Mouse (Mus musculus) liver, embryonic 14.5 days (tissue): ENCODE measurements around the gene Ngfr. TPM values are rescaled to one million over a fixed set of nuclear protein-coding genes. Genes with fewer than 3 reads are reported as not detected.

Experiments used
- ATAC-seq: fragments of 200-750 bp; cut with Nextera tagmentation; 2 replicates; pipeline ENCODE4 v1.8.0; 2017; ENCODE audit warnings: moderate number of reproducible peaks, mild to moderate bottlenecking, moderate library complexity; ENCODE audit not compliant: insufficient read depth
- DNase-seq, 3 experiments: peaks; one replicate each; pipeline ENCODE4 v3.0.0-alpha.2; 2012 to 2013; ENCODE audit warnings: low read depth in 3 of 3, low spot score in 3 of 3
- H3K27ac ChIP-seq: fragments of 300-500 bp; sonication (generic); 2 replicates; pipeline ENCODE4 v1.5.1; 2014; ENCODE audit warnings: moderate library complexity, mild to moderate bottlenecking, control low read depth, inconsistent platforms
- H3K27me3 ChIP-seq: fragments of 300-500 bp; sonication (generic); 2 replicates; pipeline ENCODE4 v1.6.1; 2014; ENCODE audit warnings: mild to moderate bottlenecking, low read length, moderate library complexity; ENCODE audit not compliant: control insufficient read depth, insufficient read depth
- H3K36me3 ChIP-seq: fragments of 300-500 bp; sonication (generic); replicated peaks from 2 replicates; pipeline ENCODE4 v1.6.1; 2014; ENCODE audit warnings: low read depth; ENCODE audit not compliant: control insufficient read depth, insufficient read depth
- H3K4me1 ChIP-seq, 2 experiments: fragments of 200-500 bp in 1 of 2; fragments of 300-500 bp in 1 of 2; sonication (generic) in 1 of 2; replicated peaks; 2 replicates each; pipeline ENCODE4 v1.6.1; 2012 to 2014; ENCODE audit warnings: antibody characterized with exemption in 1 of 2, inconsistent platforms in 1 of 2, low read length in 1 of 2; ENCODE audit not compliant: control insufficient read depth in 2 of 2, insufficient read depth in 2 of 2
- H3K4me2 ChIP-seq: fragments of 300-500 bp; sonication (generic); 2 replicates; pipeline ENCODE4 v1.6.1; 2014; ENCODE audit warnings: low read depth, mild to moderate bottlenecking, control low read depth, moderate library complexity
- H3K4me3 ChIP-seq, 2 experiments: fragments of 200-500 bp in 1 of 2; fragments of 300-500 bp in 1 of 2; sonication (generic) in 1 of 2; 2 replicates each; pipeline ENCODE4 v1.5.1; 2012 to 2014; ENCODE audit warnings: low read depth in 2 of 2, low read length in 2 of 2, mild to moderate bottlenecking in 2 of 2, control low read depth in 1 of 2, inconsistent platforms in 1 of 2, moderate library complexity in 1 of 2; ENCODE audit not compliant: insufficient read depth in 1 of 2
- H3K9ac ChIP-seq: fragments of 300-500 bp; sonication (generic); replicated peaks from 2 replicates; pipeline ENCODE4 v1.6.1; 2014; ENCODE audit warnings: mild to moderate bottlenecking, control low read depth, moderate library complexity
- H3K9me3 ChIP-seq: fragments of 300-500 bp; sonication (generic); 2 replicates; pipeline ENCODE4 v1.6.1; 2016; ENCODE audit warnings: low read length, mixed read lengths; ENCODE audit not compliant: control insufficient read depth
- CTCF ChIP-seq: IDR thresholded peaks from 2 replicates; pipeline ENCODE4 v1.5.1; 2016; ENCODE audit warnings: antibody characterized with exemption, low read depth, control low read depth
- EP300 ChIP-seq: IDR thresholded peaks from 2 replicates; pipeline ENCODE4 v1.6.1; 2016; ENCODE audit warnings: antibody characterized with exemption, low read depth
- WGBS: fragments of 180-500 bp; shearing (Covaris S2); extraction: QIAGEN DNeasy Blood & Tissue Kit; methylation state at CpG from one replicate; pipeline ENCODE4 v1.1.7; 2014; ENCODE audit not compliant: insufficient replicate concordance; 5-methylcytosine and 5-hydroxymethylcytosine counted together
- polyA plus RNA-seq, 2 experiments: library from polyadenylated mRNA; depleted of rRNA in 1 of 2; stranded (reverse) in 1 of 2; unstranded in 1 of 2; fragments of >200 nt; fragmentation: Nextera tagmentation in 1 of 2; extraction: Ambion mirVana in 1 of 2; gene quantifications; 2 replicates each; pipeline versions ENCODE4 v1.2.1 to v1.2.3; 2012 to 2014

Ngfr gene
- polyA plus RNA-seq, 2 experiments, result 1.2 to 2.1 TPM

GRCm38 (mm10) chr11:95619081-95619480, 31.5 kb upstream of the Ngfr start:
- Histone ChIP-seq H3K9me3 (no peaks in the 10 kb centered on the region), H3K27ac (no peak overlapping the region), H3K9ac (no peak overlapping the region), H3K4me1 (no peaks in the 10 kb centered on the region), H3K36me3 (no peaks in the 10 kb centered on the region), H3K4me2 (no peak overlapping the region), H3K27me3 (no peaks in the 10 kb centered on the region; the same call in 1 of the 2 replicates), H3K4me3 (no peak overlapping the region)
- ATAC-seq, result no peak
- TF ChIP-seq CTCF, result no peak
- no peak for TF ChIP-seq EP300
- DNase-seq, result no peak
- WGBS, result 53% methylated on average over 3 of the region's 3 CpGs

- TF ChIP-seq EP300, result no peak
- no peak for TF ChIP-seq CTCF
- DNase-seq, result no peak
- H3K27me3 ChIP-seq, result no peaks in the 10 kb centered on the region; the same call in 1 of the 2 replicates
- H3K9ac ChIP-seq, result no peak overlapping the region
- H3K36me3 ChIP-seq, result no peaks in the 10 kb centered on the region
- H3K4me1 ChIP-seq, result no peaks in the 10 kb centered on the region
- H3K9me3 ChIP-seq, result no peaks in the 10 kb centered on the region
- no peak overlapping the region for H3K4me2 ChIP-seq
- WGBS, result 38% methylated on average over 19 of the region's 19 CpGs
- no peak for ATAC-seq
- no peak overlapping the region for H3K27ac ChIP-seq
- no peak overlapping the region for H3K4me3 ChIP-seq
Measured at GRCm38 (mm10) chr11:95617785-95618465, 30.4 kb upstream of the Ngfr start.

DNA sequence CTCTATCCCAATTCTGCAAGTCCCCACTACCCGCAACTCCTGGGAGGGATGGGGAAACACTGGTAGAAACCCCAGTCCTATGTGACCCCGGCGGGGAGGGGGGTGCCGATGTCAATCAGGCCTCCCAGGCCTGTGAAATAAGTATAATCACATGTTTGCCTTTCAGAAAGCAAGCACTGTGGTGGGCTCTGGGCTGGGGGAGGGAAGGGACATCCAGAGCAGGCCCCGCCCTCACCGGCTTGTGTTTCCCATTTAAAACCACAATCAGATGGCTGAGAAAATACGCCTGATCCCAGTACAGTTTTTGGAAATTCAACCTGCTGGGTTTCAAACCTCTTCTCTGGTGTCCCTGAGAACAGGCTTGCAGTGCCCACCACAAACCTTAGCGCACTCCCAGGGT, 27.2 kb upstream of the Ngfr start:
- H3K27ac ChIP-seq, result no peak overlapping the region
- no peaks in the 10 kb centered on the region for H3K9me3 ChIP-seq
- 56% methylated on average over 8 of the region's 8 CpGs for WGBS
- TF ChIP-seq CTCF (no peak), EP300 (no peak)
- no peak overlapping the region for H3K4me3 ChIP-seq
- no peak overlapping the region for H3K9ac ChIP-seq
- ATAC-seq (no peak), DNase-seq (no peak)
- no peaks in the 10 kb centered on the region for H3K4me1 ChIP-seq
- no peak overlapping the region for H3K4me2 ChIP-seq
- H3K27me3 ChIP-seq, result peaks cover 8% of the 10 kb centered on the region
- no peaks in the 10 kb centered on the region for H3K36me3 ChIP-seq

- Histone ChIP-seq H3K9me3 (no peaks in the 10 kb centered on the region), H3K36me3 (no peaks in the 10 kb centered on the region), H3K27me3 (peaks cover 8% of the 10 kb centered on the region), H3K4me2 (no peak overlapping the region), H3K9ac (no peak overlapping the region), H3K4me3 (no peak overlapping the region), H3K4me1 (no peaks in the 10 kb centered on the region), H3K27ac (no peak overlapping the region)
- WGBS, result 24% methylated on average over 4 of the region's 4 CpGs
- DNase-seq, result no peak
- no peak for ATAC-seq
- no peak for TF ChIP-seq EP300
- TF ChIP-seq CTCF, result no peak
Measured at GRCm38 (mm10) chr11:95611283-95611682, 23.7 kb upstream of the Ngfr start.

- H3K4me2 ChIP-seq, result no peak overlapping the region
- H3K36me3 ChIP-seq, result no peaks in the 10 kb centered on the region
- no peak overlapping the region for H3K4me3 ChIP-seq
- H3K9ac ChIP-seq, result no peak overlapping the region
- TF ChIP-seq EP300 (no peak), CTCF (no peak)
- DNase-seq (no peak), ATAC-seq (no peak)
- H3K4me1 ChIP-seq, result no peaks in the 10 kb centered on the region
- no peak overlapping the region for H3K27ac ChIP-seq
- WGBS, result 17% methylated on average over 15 of the region's 15 CpGs
- H3K9me3 ChIP-seq, result no peaks in the 10 kb centered on the region
- H3K27me3 ChIP-seq, result peaks cover 8% of the 10 kb centered on the region
Measured at GRCm38 (mm10) chr11:95610391-95610902, 22.9 kb upstream of the Ngfr start.
